Mouse (Mus musculus): Measurements from ENCODE around the gene Ndnf. TPM values are rescaled to one million over a fixed set of nuclear protein-coding genes. Genes with fewer than 3 reads are reported as not detected.

Gene Ndnf
- polyA plus RNA-seq, 1 experiment from 2014 or later = 5.2 TPM

DNA sequence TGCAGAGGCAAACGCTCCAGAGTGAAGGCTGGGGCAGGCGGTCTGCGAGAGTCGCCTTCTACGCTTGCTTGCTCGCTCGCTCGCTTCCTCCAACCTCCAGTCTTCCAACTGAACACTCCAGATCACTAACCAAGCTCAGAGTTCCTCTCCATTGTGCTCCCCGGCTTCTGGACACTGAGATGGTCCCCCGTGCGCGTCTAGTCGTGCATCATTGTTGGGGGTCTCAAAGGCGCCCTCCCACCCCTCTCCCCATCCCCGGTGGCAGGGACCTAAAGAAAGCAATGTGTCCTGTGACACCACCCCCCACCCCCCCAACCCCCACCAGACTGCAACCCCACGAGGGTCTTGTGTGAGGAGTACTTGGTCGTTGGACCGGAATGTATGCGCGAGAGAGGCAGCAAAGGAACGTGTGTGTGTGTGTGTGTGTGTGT lies 394 bp upstream of the Ndnf start:
- ATAC-seq (replicated peaks; ENCODE audit: low FRiP score, low read depth) = peak; percentile 38
- TF ChIP-seq CTCF (IDR thresholded peaks at IDR 0.05; ENCODE audit: low read depth) = no peak
- 3% methylated on average over 21 of the region's 21 CpGs for WGBS
- H3K9me3 ChIP-seq (replicated peaks; ENCODE audit: low read length) = no peaks in the 10 kb centered on the region
- DNase-seq (ENCODE audit: low spot score) = peak; percentile 56
- peak overlapping the region; percentile 95 for H3K4me2 ChIP-seq (ENCODE audit: low read length)
- H3K9ac ChIP-seq (ENCODE audit: low read depth, low read length) = peak overlapping the region; percentile 53; the same call in 1 of the 2 replicates
- peaks cover 6% of the 10 kb centered on the region for H3K4me1 ChIP-seq (replicated peaks; ENCODE audit: insufficient read depth, low read length)
- H3K36me3 ChIP-seq (ENCODE audit: insufficient read depth, low read length) = no peaks in the 10 kb centered on the region
- H3K27ac ChIP-seq = peak overlapping the region; percentile 11; the same call in 1 of the 2 replicates
- H3K27me3 ChIP-seq (ENCODE audit: insufficient read depth, low read length) = no peaks in the 10 kb centered on the region; the same call in 1 of the 2 replicates
- peak overlapping the region; percentile 56 for H3K4me3 ChIP-seq (replicated peaks; ENCODE audit: low read depth, low read length)

DNA sequence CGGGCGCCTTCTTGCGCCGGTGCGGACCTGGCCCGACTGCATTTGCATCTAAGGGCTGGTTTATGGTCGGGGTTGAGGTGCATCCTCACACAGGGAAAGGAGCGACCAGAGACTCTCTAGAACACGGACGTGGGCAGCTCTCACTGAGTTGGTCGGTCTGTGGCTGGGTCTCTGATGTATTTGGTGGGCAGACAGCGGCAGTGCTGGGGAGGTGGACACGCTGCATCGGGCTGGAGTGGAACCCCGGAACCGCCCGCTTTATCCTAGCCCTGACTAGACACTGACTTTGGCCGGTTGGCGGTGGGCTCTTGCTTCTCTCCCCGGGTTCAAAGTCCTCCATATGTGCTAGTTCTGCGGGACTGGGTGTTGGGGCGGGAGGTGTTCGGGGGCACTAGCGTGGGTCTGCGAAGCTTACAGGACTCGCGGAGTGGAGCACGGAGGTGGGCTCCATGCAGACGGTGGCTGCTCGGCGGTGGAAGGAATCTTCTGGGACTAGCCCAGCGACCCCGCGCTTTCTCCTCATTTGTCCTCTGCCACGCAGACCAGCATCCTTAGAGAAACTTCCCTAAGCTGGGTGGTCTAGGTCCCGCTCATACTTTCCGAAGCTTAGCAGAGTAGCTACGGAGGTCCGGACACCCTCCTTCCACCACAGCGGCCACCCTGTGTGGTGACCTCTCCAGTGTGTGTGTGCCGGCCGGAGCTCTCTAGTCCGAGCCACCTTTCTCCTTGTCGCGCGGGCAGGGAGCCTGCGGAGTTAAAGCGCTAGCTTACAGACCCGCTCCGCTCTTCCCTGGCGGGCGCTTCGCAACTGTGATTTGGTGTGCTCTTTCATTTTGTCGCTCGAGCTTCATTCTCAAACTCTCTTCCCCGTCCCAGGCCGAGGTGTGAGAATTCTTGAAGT lies 991 bp downstream of the Ndnf start:
- ATAC-seq (replicated peaks; ENCODE audit: low FRiP score, low read depth) (peak; percentile 26), DNase-seq (ENCODE audit: low spot score) (peak; percentile 63)
- Histone ChIP-seq H3K36me3 (ENCODE audit: insufficient read depth, low read length) (no peaks in the 10 kb centered on the region), H3K9me3 (replicated peaks; ENCODE audit: low read length) (no peaks in the 10 kb centered on the region), H3K9ac (ENCODE audit: low read depth, low read length) (peak overlapping the region; percentile 53), H3K4me3 (replicated peaks; ENCODE audit: low read depth, low read length) (peak overlapping the region; percentile 56), H3K27ac (no peak overlapping the region), H3K27me3 (ENCODE audit: insufficient read depth, low read length) (no peaks in the 10 kb centered on the region; the same call in 1 of the 2 replicates), H3K4me1 (replicated peaks; ENCODE audit: insufficient read depth, low read length) (peaks cover 6% of the 10 kb centered on the region), H3K4me2 (ENCODE audit: low read length) (peak overlapping the region; percentile 95)
- no peak for TF ChIP-seq CTCF (IDR thresholded peaks at IDR 0.05; ENCODE audit: low read depth)
- under 1% methylated on average over 57 of the region's 57 CpGs for WGBS

DNA sequence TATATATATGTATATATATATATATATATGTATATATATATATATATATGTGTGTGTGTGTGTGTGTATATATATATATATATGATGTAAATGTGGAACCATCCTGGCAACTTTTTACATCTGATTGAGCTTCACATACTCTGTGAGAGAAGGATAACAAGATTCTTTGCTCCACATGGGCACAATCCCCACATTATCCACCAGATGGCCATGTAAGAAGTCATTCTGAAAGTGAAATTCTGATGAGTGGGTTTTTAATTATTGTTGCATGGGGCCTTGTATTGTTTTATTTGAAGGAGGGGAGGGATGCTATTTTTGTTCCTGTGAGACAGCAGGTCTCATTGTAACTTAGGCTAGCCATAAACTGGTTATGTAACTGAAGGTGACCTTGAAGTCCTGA lies 22.5 kb downstream of the Ndnf start:
- ATAC-seq (replicated peaks; ENCODE audit: low FRiP score, low read depth) (no peak), DNase-seq (ENCODE audit: low spot score) (peak; percentile 26)
- H3K4me1 ChIP-seq (replicated peaks; ENCODE audit: insufficient read depth, low read length) = no peaks in the 10 kb centered on the region
- peak; percentile 50 for TF ChIP-seq CTCF (IDR thresholded peaks at IDR 0.05; ENCODE audit: low read depth)
- H3K9ac ChIP-seq (ENCODE audit: low read depth, low read length) = no peak overlapping the region
- no peak overlapping the region for H3K27ac ChIP-seq
- H3K4me2 ChIP-seq (ENCODE audit: low read length) = no peak overlapping the region
- no peaks in the 10 kb centered on the region for H3K27me3 ChIP-seq (ENCODE audit: insufficient read depth, low read length)
- no peak overlapping the region for H3K4me3 ChIP-seq (replicated peaks; ENCODE audit: low read depth, low read length)
- H3K9me3 ChIP-seq (replicated peaks; ENCODE audit: low read length) = no peaks in the 10 kb centered on the region
- H3K36me3 ChIP-seq (ENCODE audit: insufficient read depth, low read length) = no peaks in the 10 kb centered on the region

DNA sequence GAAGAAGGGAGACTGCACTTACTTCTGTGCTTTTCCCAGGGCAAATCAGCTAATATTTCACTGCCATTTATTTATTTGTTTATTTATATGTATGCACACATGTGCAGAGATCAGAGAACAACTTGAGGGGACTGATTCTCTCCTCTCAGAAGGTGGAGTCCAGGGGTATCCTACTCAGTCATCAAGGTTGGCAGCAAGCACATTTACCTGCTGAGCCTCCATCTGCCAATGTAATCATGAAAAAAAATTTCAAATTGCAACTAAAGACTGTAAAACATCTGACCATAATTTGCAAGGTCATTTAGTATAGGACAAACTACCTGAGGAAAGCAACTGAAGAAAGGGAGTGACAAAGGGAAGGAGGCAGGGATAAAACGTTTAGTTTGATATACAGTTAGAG lies 49.3 kb downstream of the Ndnf start:
- no peaks in the 10 kb centered on the region for H3K4me1 ChIP-seq (replicated peaks; ENCODE audit: insufficient read depth, low read length)
- no peak overlapping the region for H3K4me3 ChIP-seq (replicated peaks; ENCODE audit: low read depth, low read length)
- DNase-seq (ENCODE audit: low spot score) = no peak
- H3K27ac ChIP-seq = no peak overlapping the region
- H3K27me3 ChIP-seq (ENCODE audit: insufficient read depth, low read length) = no peaks in the 10 kb centered on the region
- H3K9ac ChIP-seq (ENCODE audit: low read depth, low read length) = no peak overlapping the region
- 38% methylated on average over 1 of the region's 1 CpGs for WGBS
- TF ChIP-seq CTCF (IDR thresholded peaks at IDR 0.05; ENCODE audit: low read depth) = no peak
- H3K36me3 ChIP-seq (ENCODE audit: insufficient read depth, low read length) = no peaks in the 10 kb centered on the region
- no peaks in the 10 kb centered on the region for H3K9me3 ChIP-seq (replicated peaks; ENCODE audit: low read length)
- H3K4me2 ChIP-seq (ENCODE audit: low read length) = no peak overlapping the region
- ATAC-seq (replicated peaks; ENCODE audit: low FRiP score, low read depth) = no peak

DNA sequence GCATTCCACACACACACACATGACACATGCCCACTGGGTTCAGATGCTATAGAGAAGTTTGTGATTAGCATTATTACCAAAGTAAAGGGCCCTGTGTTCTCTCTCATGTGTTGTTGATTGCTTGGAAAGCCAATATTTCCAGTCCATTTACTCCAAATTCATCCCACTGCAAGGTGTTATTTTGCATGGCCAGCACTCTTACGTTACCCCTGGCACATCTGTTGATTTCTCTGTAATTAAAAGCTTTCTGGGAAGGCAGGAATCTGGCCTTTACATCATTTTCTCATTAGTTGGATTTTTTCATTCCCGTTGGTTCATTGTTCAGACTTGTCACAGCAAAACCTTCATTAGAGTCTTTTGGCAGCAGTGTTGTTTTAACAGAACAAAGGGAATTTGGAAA lies 54.3 kb downstream of the Ndnf start:
- no peak overlapping the region for H3K9ac ChIP-seq (ENCODE audit: low read depth, low read length)
- no peaks in the 10 kb centered on the region for H3K9me3 ChIP-seq (replicated peaks; ENCODE audit: low read length)
- no peak for TF ChIP-seq CTCF (IDR thresholded peaks at IDR 0.05; ENCODE audit: low read depth)
- no peak overlapping the region for H3K27ac ChIP-seq
- ATAC-seq (replicated peaks; ENCODE audit: low FRiP score, low read depth) (no peak), DNase-seq (ENCODE audit: low spot score) (no peak)
- H3K4me2 ChIP-seq (ENCODE audit: low read length) = no peak overlapping the region
- H3K4me1 ChIP-seq (replicated peaks; ENCODE audit: insufficient read depth, low read length) = no peaks in the 10 kb centered on the region
- no peak overlapping the region for H3K4me3 ChIP-seq (replicated peaks; ENCODE audit: low read depth, low read length)
- 50% methylated on average over 2 of the region's 2 CpGs for WGBS
- no peaks in the 10 kb centered on the region for H3K36me3 ChIP-seq (ENCODE audit: insufficient read depth, low read length)
- H3K27me3 ChIP-seq (ENCODE audit: insufficient read depth, low read length) = no peaks in the 10 kb centered on the region

DNA sequence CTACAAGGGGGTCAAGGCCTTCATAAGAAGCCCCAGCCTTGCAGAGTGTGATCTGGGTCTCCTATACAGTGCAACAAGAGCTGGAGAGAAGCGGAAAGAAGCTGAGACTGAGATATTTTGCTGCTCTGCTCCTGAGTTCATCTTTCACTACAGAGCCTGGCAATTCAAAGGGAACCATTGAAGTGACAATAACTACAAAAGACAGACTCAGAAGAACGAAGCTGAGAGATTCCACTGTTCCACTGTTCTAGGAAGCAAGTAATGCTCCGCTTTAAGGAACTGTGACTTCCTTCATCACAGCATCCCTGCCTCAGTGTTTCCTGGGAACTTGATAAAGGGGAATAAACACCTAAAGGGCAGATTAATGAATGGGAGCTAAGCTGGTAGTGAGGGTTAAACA lies 56.9 kb downstream of the Ndnf start:
- 81% methylated on average over 3 of the region's 3 CpGs for WGBS
- Histone ChIP-seq H3K4me2 (ENCODE audit: low read length) (no peak overlapping the region), H3K9ac (ENCODE audit: low read depth, low read length) (no peak overlapping the region), H3K27ac (no peak overlapping the region), H3K36me3 (ENCODE audit: insufficient read depth, low read length) (no peaks in the 10 kb centered on the region), H3K27me3 (ENCODE audit: insufficient read depth, low read length) (no peaks in the 10 kb centered on the region), H3K4me1 (replicated peaks; ENCODE audit: insufficient read depth, low read length) (no peaks in the 10 kb centered on the region), H3K9me3 (replicated peaks; ENCODE audit: low read length) (no peaks in the 10 kb centered on the region), H3K4me3 (replicated peaks; ENCODE audit: low read depth, low read length) (no peak overlapping the region)
- no peak for DNase-seq (ENCODE audit: low spot score)
- TF ChIP-seq CTCF (IDR thresholded peaks at IDR 0.05; ENCODE audit: low read depth) = no peak
- ATAC-seq (replicated peaks; ENCODE audit: low FRiP score, low read depth) = no peak

Data from kidney, postnatal 0 days (tissue).